Mouse (Mus musculus): ENCODE results near the gene Kif5a.

Gene Kif5a

GRCm38 (mm10) chr10:127178286-127179027 lies 84.7 kb downstream of the Kif5a start:
- no peak for DNase-seq (ENCODE audit: extremely low spot score, low read depth, low spot score)

- DNase-seq (ENCODE audit: extremely low spot score, low read depth, low spot score): peak; percentile 87
These were observed 85.4 kb downstream of the Kif5a start for GRCm38 (mm10) chr10:127177719-127178118.

- DNase-seq (ENCODE audit: extremely low spot score, low read depth, low spot score): no peak
These were observed 85.9 kb downstream of the Kif5a start for GRCm38 (mm10) chr10:127177235-127177634.

- DNase-seq (ENCODE audit: extremely low spot score, low read depth, low spot score): no peak
These were observed 86.4 kb downstream of the Kif5a start for GRCm38 (mm10) chr10:127176756-127177155.

GRCm38 (mm10) chr10:127176228-127176627 lies 86.9 kb downstream of the Kif5a start:
- DNase-seq (ENCODE audit: extremely low spot score, low read depth, low spot score): no peak
